Mouse (Mus musculus): Measurements from ENCODE around the gene Fam228a. TPM values are rescaled to one million over a fixed set of nuclear protein-coding genes. Genes with fewer than 3 reads are reported as not detected.

Fam228a gene
- total and polyA plus RNA-seq, 2 experiments from 2014 or later = 0.14 to 0.65 TPM

GRCm38 (mm10) chr12:4676336-4676735 is 61.9 kb downstream of the Fam228a start:
- H3K4me1 ChIP-seq (ENCODE audit: control insufficient read depth, insufficient read depth) = peaks cover 13% of the 10 kb centered on the region; the same call in 1 of the 2 replicates
- peaks cover 66% of the 10 kb centered on the region for H3K36me3 ChIP-seq (replicated peaks; ENCODE audit: control insufficient read depth, insufficient read depth, low read length)
- no peak overlapping the region for H3K27ac ChIP-seq (ENCODE audit: low read depth)
- no peaks in the 10 kb centered on the region for H3K27me3 ChIP-seq (ENCODE audit: control insufficient read depth, insufficient read depth, low read length)
- no peaks in the 10 kb centered on the region for H3K9me3 ChIP-seq (replicated peaks; ENCODE audit: control insufficient read depth, low read length)
- TF ChIP-seq CTCF (IDR thresholded peaks at IDR 0.05; ENCODE audit: low read depth) = no peak
- no peak for TF ChIP-seq EP300 (IDR thresholded peaks at IDR 0.05; ENCODE audit: low read depth)
- no peak for ATAC-seq (ENCODE audit: insufficient read depth, low read depth)
- no peak overlapping the region for H3K4me3 ChIP-seq (ENCODE audit: low read depth, low read length)
- WGBS = 86% methylated on average over 1 of the region's 1 CpGs
- no peak for DNase-seq (ENCODE audit: low spot score)
- no peak overlapping the region for H3K4me2 ChIP-seq (ENCODE audit: low read depth, low read length)
- no peak overlapping the region for H3K9ac ChIP-seq (replicated peaks; ENCODE audit: low read depth, low read length)

DNA sequence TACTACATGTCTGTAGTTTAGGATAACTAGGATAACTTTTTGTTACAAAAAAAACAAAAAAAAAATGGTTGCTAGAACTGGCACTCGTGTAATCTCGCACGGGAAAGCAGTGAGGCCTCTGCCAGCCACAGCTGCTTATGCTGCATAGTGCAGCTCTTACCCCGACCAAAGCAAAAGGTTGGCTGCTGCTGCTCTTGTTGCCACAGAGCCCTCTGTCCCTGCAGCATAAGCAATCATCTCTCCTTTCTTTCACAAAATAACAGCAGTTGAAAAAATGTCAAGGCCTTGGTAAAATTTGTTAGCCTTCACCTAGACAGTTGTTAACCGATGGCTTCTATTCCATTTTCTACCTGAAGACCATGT is 72.6 kb downstream of the Fam228a start:
- no peak for TF ChIP-seq CTCF (IDR thresholded peaks at IDR 0.05; ENCODE audit: low read depth)
- TF ChIP-seq EP300 (IDR thresholded peaks at IDR 0.05; ENCODE audit: low read depth) = no peak
- no peaks in the 10 kb centered on the region for H3K4me1 ChIP-seq (ENCODE audit: control insufficient read depth, insufficient read depth)
- no peak overlapping the region for H3K4me2 ChIP-seq (ENCODE audit: low read depth, low read length)
- H3K27ac ChIP-seq (ENCODE audit: low read depth) = no peak overlapping the region
- no peaks in the 10 kb centered on the region for H3K9me3 ChIP-seq (replicated peaks; ENCODE audit: control insufficient read depth, low read length)
- no peaks in the 10 kb centered on the region for H3K27me3 ChIP-seq (ENCODE audit: control insufficient read depth, insufficient read depth, low read length)
- no peak for DNase-seq (ENCODE audit: low spot score)
- WGBS = 67% methylated on average over 5 of the region's 5 CpGs
- H3K4me3 ChIP-seq (ENCODE audit: low read depth, low read length) = no peak overlapping the region
- ATAC-seq (ENCODE audit: insufficient read depth, low read depth) = no peak
- no peak overlapping the region for H3K9ac ChIP-seq (replicated peaks; ENCODE audit: low read depth, low read length)
- H3K36me3 ChIP-seq (replicated peaks; ENCODE audit: control insufficient read depth, insufficient read depth, low read length) = peaks cover 59% of the 10 kb centered on the region

GRCm38 (mm10) chr12:4664929-4665674 is 73.1 kb downstream of the Fam228a start:
- H3K4me2 ChIP-seq (ENCODE audit: low read depth, low read length) = no peak overlapping the region
- 0 out of 2 replicates have a peak overlapping the region, but pooled peaks have one; percentile 25 for H3K27ac ChIP-seq (ENCODE audit: low read depth)
- TF ChIP-seq EP300 (IDR thresholded peaks at IDR 0.05; ENCODE audit: low read depth) (no peak), CTCF (IDR thresholded peaks at IDR 0.05; ENCODE audit: low read depth) (no peak)
- H3K4me3 ChIP-seq (ENCODE audit: low read depth, low read length) = no peak overlapping the region
- H3K4me1 ChIP-seq (ENCODE audit: control insufficient read depth, insufficient read depth) = no peaks in the 10 kb centered on the region
- ATAC-seq (ENCODE audit: insufficient read depth, low read depth) (no peak), DNase-seq (ENCODE audit: low spot score) (no peak)
- WGBS = 55% methylated on average over 7 of the region's 7 CpGs
- H3K9ac ChIP-seq (replicated peaks; ENCODE audit: low read depth, low read length) = no peak overlapping the region
- no peaks in the 10 kb centered on the region for H3K9me3 ChIP-seq (replicated peaks; ENCODE audit: control insufficient read depth, low read length)
- H3K27me3 ChIP-seq (ENCODE audit: control insufficient read depth, insufficient read depth, low read length) = no peaks in the 10 kb centered on the region
- H3K36me3 ChIP-seq (replicated peaks; ENCODE audit: control insufficient read depth, insufficient read depth, low read length) = peaks cover 60% of the 10 kb centered on the region

Other genes with a start within 250 kb of the Fam228a start
- 39.7 and 44.3 TPM in 2 replicates for gene Itsn2, start 145.8 kb downstream of the Fam228a start, total RNA-seq (2014; rRNA removed; ENCODE audit: low replicate concordance)
- gene Itsn2, start 145.8 kb downstream of the Fam228a start, polyA plus RNA-seq (2015; fragmentation: Nextera tagmentation; extraction: Ambion mirVana) = 19.6 and 22.7 TPM in 2 replicates
- not detected in 2 replicates for gene Gm3625, start 145.5 kb downstream of the Fam228a start, total RNA-seq (2014; rRNA removed; ENCODE audit: low replicate concordance)
- not detected in 2 replicates for gene Gm3625, start 145.5 kb downstream of the Fam228a start, polyA plus RNA-seq (2015; fragmentation: Nextera tagmentation; extraction: Ambion mirVana)
- 2.7 TPM in 1 of 2 replicates, not detected in the other for gene Pfn4, start 30.6 kb upstream of the Fam228a start, total RNA-seq (2014; rRNA removed; ENCODE audit: low replicate concordance)
- gene Pfn4, start 30.6 kb upstream of the Fam228a start, polyA plus RNA-seq (2015; fragmentation: Nextera tagmentation; extraction: Ambion mirVana) = 3.4 TPM in 2 replicates
- 0.19 and 3.4 TPM in 2 replicates for gene Fam228b, start 30.8 kb upstream of the Fam228a start, total RNA-seq (2014; rRNA removed; ENCODE audit: low replicate concordance)
- gene Fam228b, start 30.8 kb upstream of the Fam228a start, polyA plus RNA-seq (2015; fragmentation: Nextera tagmentation; extraction: Ambion mirVana) = 2.3 and 3.3 TPM in 2 replicates
- gene Sf3b6, start 79.1 kb upstream of the Fam228a start, total RNA-seq (2014; rRNA removed; ENCODE audit: low replicate concordance) = 53.2 and 74.0 TPM in 2 replicates
- 144 and 147 TPM in 2 replicates for gene Sf3b6, start 79.1 kb upstream of the Fam228a start, polyA plus RNA-seq (2015; fragmentation: Nextera tagmentation; extraction: Ambion mirVana)
- gene Fkbp1b, start 103.2 kb upstream of the Fam228a start, total RNA-seq (2014; rRNA removed; ENCODE audit: low replicate concordance) = 0.34 and 1.5 TPM in 2 replicates
- gene Fkbp1b, start 103.2 kb upstream of the Fam228a start, polyA plus RNA-seq (2015; fragmentation: Nextera tagmentation; extraction: Ambion mirVana) = 5.2 and 6.2 TPM in 2 replicates
- gene Wdcp, start 104.9 kb upstream of the Fam228a start, total RNA-seq (2014; rRNA removed; ENCODE audit: low replicate concordance) = 6.2 and 7.8 TPM in 2 replicates
- 12.6 and 14.6 TPM in 2 replicates for gene Wdcp, start 104.9 kb upstream of the Fam228a start, polyA plus RNA-seq (2015; fragmentation: Nextera tagmentation; extraction: Ambion mirVana)
- gene Mfsd2b, start 135.9 kb upstream of the Fam228a start, total RNA-seq (2014; rRNA removed; ENCODE audit: low replicate concordance) = 1.1 TPM in 1 of 2 replicates, not detected in the other
- gene Mfsd2b, start 135.9 kb upstream of the Fam228a start, polyA plus RNA-seq (2015; fragmentation: Nextera tagmentation; extraction: Ambion mirVana) = 0.69 and 0.79 TPM in 2 replicates
- 18.7 and 21.0 TPM in 2 replicates for gene Ubxn2a, start 169.3 kb upstream of the Fam228a start, total RNA-seq (2014; rRNA removed; ENCODE audit: low replicate concordance)
- gene Ubxn2a, start 169.3 kb upstream of the Fam228a start, polyA plus RNA-seq (2015; fragmentation: Nextera tagmentation; extraction: Ambion mirVana) = 44.7 and 45.1 TPM in 2 replicates
- gene Atad2b, start 178.9 kb upstream of the Fam228a start, total RNA-seq (2014; rRNA removed; ENCODE audit: low replicate concordance) = 11.7 and 18.2 TPM in 2 replicates
- gene Atad2b, start 178.9 kb upstream of the Fam228a start, polyA plus RNA-seq (2015; fragmentation: Nextera tagmentation; extraction: Ambion mirVana) = 4.9 and 5.4 TPM in 2 replicates

All from heart, postnatal 0 days (tissue).